Mouse (Mus musculus): Measurements from ENCODE around the gene Psmb1.
"Not testable (repeated sequence)": the region's sequence is repeated elsewhere in the genome, so short reads cannot be mapped to it uniquely, and the experiment has no call there.

Psmb1 gene

GRCm38 (mm10) chr17:15459761-15460160 lies 39.8 kb downstream of the Psmb1 start:
- DNase-seq, result no peak

GRCm38 (mm10) chr17:15456595-15456994 lies 43.0 kb downstream of the Psmb1 start:
- no peak for DNase-seq

GRCm38 (mm10) chr17:15455203-15455602 lies 44.3 kb downstream of the Psmb1 start:
- no peak for DNase-seq

GRCm38 (mm10) chr17:15449606-15450005 lies 49.9 kb downstream of the Psmb1 start:
- DNase-seq, result no peak

GRCm38 (mm10) chr17:15449144-15449543 lies 50.4 kb downstream of the Psmb1 start:
- not testable (repeated sequence) for DNase-seq

- no peak for DNase-seq
Observed at GRCm38 (mm10) chr17:15447831-15448230, 51.7 kb downstream of the Psmb1 start.

- no peak for DNase-seq
Observed at GRCm38 (mm10) chr17:15445421-15445820, 54.1 kb downstream of the Psmb1 start.

- DNase-seq, result no peak
Observed at GRCm38 (mm10) chr17:15440463-15441121, 59.0 kb downstream of the Psmb1 start.

- no peak for DNase-seq
Observed at GRCm38 (mm10) chr17:15440067-15440462, 59.5 kb downstream of the Psmb1 start.

- DNase-seq, result no peak
Observed at GRCm38 (mm10) chr17:15434748-15435147, 64.8 kb downstream of the Psmb1 start.

GRCm38 (mm10) chr17:15432036-15432435 lies 67.5 kb downstream of the Psmb1 start:
- DNase-seq, result no peak

- no peak for DNase-seq
Observed at GRCm38 (mm10) chr17:15431551-15431950, 68.0 kb downstream of the Psmb1 start.

- no peak for DNase-seq
Observed at GRCm38 (mm10) chr17:15431021-15431514, 68.5 kb downstream of the Psmb1 start.

GRCm38 (mm10) chr17:15429937-15430336 lies 69.6 kb downstream of the Psmb1 start:
- peak; percentile 67 for DNase-seq

GRCm38 (mm10) chr17:15429451-15429850 lies 70.1 kb downstream of the Psmb1 start:
- DNase-seq, result no peak

GRCm38 (mm10) chr17:15425931-15426330 lies 73.6 kb downstream of the Psmb1 start:
- no peak for DNase-seq

Measured in kidney, adult 9 months (tissue).